Mouse (Mus musculus) bone marrow, adult 2 months (tissue): ENCODE data around the gene Psme4.

Experiments
- CTCF ChIP-seq: fragments of 200-500 bp; IDR thresholded peaks from 2 replicates; pipeline ENCODE4 v1.5.1; 2011; ENCODE audit warnings: low read length, control low read depth; ENCODE audit not compliant: control insufficient read depth, insufficient read depth
- POLR2A ChIP-seq: fragments of 200-500 bp; IDR thresholded peaks from 2 replicates; pipeline ENCODE4 v1.6.1; 2011; ENCODE audit warnings: low read depth, mild to moderate bottlenecking, control low read depth, low read length, borderline replicate concordance; ENCODE audit not compliant: control insufficient read depth

DNA sequence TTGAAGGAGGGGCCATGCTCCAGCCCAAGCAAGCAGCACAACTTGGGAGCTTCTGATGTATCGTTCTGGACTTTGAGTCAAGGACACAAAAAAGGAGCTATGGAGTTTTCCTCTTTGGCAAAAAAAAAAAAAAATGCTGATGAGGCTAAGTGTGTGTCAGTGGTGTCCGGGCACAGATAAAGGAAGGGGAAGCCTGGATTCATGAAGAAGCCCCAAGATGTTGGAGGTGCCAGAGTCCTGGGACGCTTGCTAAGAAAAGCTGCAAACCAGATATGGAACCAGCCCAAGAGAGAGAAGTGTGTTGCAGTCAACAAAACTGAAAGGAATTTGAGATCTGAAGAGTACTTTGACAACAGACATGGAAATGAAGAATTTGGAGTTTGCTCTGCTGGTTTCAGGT lies 140.8 kb downstream of the Psme4 start:
- no peak for TF ChIP-seq CTCF
- no peak for TF ChIP-seq POLR2A
